In the genomic region with DNA sequence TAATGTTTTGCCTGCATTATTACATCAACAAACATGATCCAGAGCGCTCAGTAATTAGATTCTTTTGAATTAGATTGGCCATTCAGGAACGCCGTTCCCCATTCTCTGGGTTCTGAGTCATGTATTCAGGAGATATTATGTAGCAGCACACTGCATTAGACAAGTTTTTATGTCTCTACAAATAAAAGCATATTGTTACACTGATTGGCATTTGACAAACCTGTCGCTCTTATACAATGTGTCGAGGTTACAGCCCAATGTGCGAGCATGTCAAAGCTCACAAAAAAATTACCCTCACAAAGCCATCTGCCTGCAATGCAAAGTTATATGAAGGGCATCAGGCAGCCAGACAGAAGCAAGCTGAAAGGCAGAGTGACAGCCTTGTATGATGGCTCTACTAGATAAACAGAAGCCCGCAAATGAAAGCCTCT, we compare ENCODE assay signal across 17 mouse cellular contexts.
A peak's percentile ranks its signal among the peaks of the same experiment; 100 is the strongest.
DNase-seq lines count a peak whose midpoint lies in the region; ATAC-seq and TF ChIP-seq lines count a peak whose summit lies in the region.
"Had no signal": no experiment of that assay in that cellular context is flagged by ENCODE, and none has a peak within 500 bp of the region (broad histone marks: within the 10 kb centered on the region; RNA-seq: fewer than 3 reads in every experiment).

No protein-coding gene starts in this region.

- TF ChIP-seq CTCF in layer of hippocampus, adult 2 months (conservative IDR thresholded peaks at IDR 0.05) = no peak
- no peak for TF ChIP-seq CTCF in stomach, postnatal 0 days (IDR thresholded peaks at IDR 0.05; ENCODE audit: low read depth)

- no peaks in the 10 kb centered on the region for H3K9me3 ChIP-seq in forebrain, embryonic 16.5 days (ENCODE audit: control insufficient read depth, low read length)
- H3K9me3 ChIP-seq in midbrain, embryonic 12.5 days = no peaks in the 10 kb centered on the region
- H3K9me3 ChIP-seq in stomach, postnatal 0 days (ENCODE audit: control insufficient read depth, low read length) = no peaks in the 10 kb centered on the region
- H3K9me3 ChIP-seq: limb, embryonic 12.5 days; liver, embryonic 15.5 days had no signal

- peak overlapping the region; percentile 28; the same call in 1 of the 2 replicates for H3K4me3 ChIP-seq in layer of hippocampus, adult 2 months
- 0 out of 2 replicates have a peak overlapping the region, but pooled peaks have one; percentile 15 for H3K4me3 ChIP-seq in forebrain, embryonic 16.5 days (replicated peaks; ENCODE audit: low read length)
- H3K4me3 ChIP-seq in midbrain, embryonic 12.5 days = no peak overlapping the region
- H3K4me3 ChIP-seq in stomach, postnatal 0 days (ENCODE audit: low read depth, low read length) = no peak overlapping the region
- H3K4me3 ChIP-seq: limb, embryonic 12.5 days; liver, embryonic 15.5 days had no signal

- no peak for DNase-seq in layer of hippocampus, adult 2 months (ENCODE audit: low spot score in 2 of 2)
- no peak for DNase-seq in layer of hippocampus, postnatal 36 days
- DNase-seq in retina, embryonic 14.5 days (ENCODE audit: low spot score) = peak; percentile 65
- no peak for DNase-seq in thymus, postnatal 36 days
- no peak for DNase-seq in spleen, postnatal 14 days (ENCODE audit: low spot score in 2 of 2)
- DNase-seq in stomach, postnatal 0 days (ENCODE audit: low spot score) = no peak
- DNase-seq: adrenal gland, postnatal 10 days; B cell, adult 2 months; cerebellum, postnatal 14 days; heart, postnatal 14 days; kidney, adult 2 months; kidney, postnatal 4 days; lung, postnatal 4 days had no signal

- 5% methylated on average over 7 of the region's 7 CpGs for WGBS in forebrain, embryonic 16.5 days
- 11% methylated on average over 7 of the region's 7 CpGs for WGBS in midbrain, embryonic 12.5 days
- WGBS in stomach, postnatal 0 days = 80% methylated on average over 7 of the region's 7 CpGs

- peak; percentile 76 for ATAC-seq in forebrain, embryonic 16.5 days
- peak; percentile 81 for ATAC-seq in midbrain, embryonic 12.5 days (ENCODE audit: low FRiP score, low read depth)
- no peak for ATAC-seq in stomach, postnatal 0 days (ENCODE audit: low FRiP score, low TSS enrichment)

- no peak for TF ChIP-seq EP300 in stomach, postnatal 0 days (optimal IDR thresholded peaks at IDR 0.05)

- peak overlapping the region; percentile 46 for H3K4me2 ChIP-seq in forebrain, embryonic 16.5 days (ENCODE audit: low read length)
- peak overlapping the region; percentile 39 for H3K4me2 ChIP-seq in midbrain, embryonic 12.5 days (replicated peaks)
- H3K4me2 ChIP-seq in stomach, postnatal 0 days (replicated peaks; ENCODE audit: low read depth) = no peak overlapping the region
- H3K4me2 ChIP-seq: limb, embryonic 12.5 days; liver, embryonic 15.5 days had no signal

- no peaks in the 10 kb centered on the region for H3K36me3 ChIP-seq in forebrain, embryonic 16.5 days (ENCODE audit: control insufficient read depth, insufficient read depth)
- H3K36me3 ChIP-seq in midbrain, embryonic 12.5 days = no peaks in the 10 kb centered on the region
- no peaks in the 10 kb centered on the region for H3K36me3 ChIP-seq in stomach, postnatal 0 days (ENCODE audit: control insufficient read depth, insufficient read depth, low read length)
- H3K36me3 ChIP-seq: limb, embryonic 12.5 days; liver, embryonic 15.5 days had no signal

- peaks cover 6% of the 10 kb centered on the region for H3K27me3 ChIP-seq in forebrain, embryonic 16.5 days (replicated peaks; ENCODE audit: control insufficient read depth, insufficient read depth, low read length)
- peaks cover 35% of the 10 kb centered on the region for H3K27me3 ChIP-seq in midbrain, embryonic 12.5 days
- H3K27me3 ChIP-seq in stomach, postnatal 0 days (ENCODE audit: control insufficient read depth, insufficient read depth, low read length) = no peaks in the 10 kb centered on the region
- H3K27me3 ChIP-seq: limb, embryonic 12.5 days; liver, embryonic 15.5 days had no signal

- no peak overlapping the region for H3K27ac ChIP-seq in layer of hippocampus, adult 2 months
- H3K27ac ChIP-seq in forebrain, embryonic 16.5 days (ENCODE audit: low read length) = peak overlapping the region; percentile 37; the same call in 1 of the 2 replicates
- H3K27ac ChIP-seq in midbrain, embryonic 12.5 days (replicated peaks) = peak overlapping the region; percentile 68
- H3K27ac ChIP-seq in stomach, postnatal 0 days (replicated peaks) = no peak overlapping the region
- H3K27ac ChIP-seq: limb, embryonic 12.5 days; liver, embryonic 15.5 days had no signal

- no peak overlapping the region for H3K9ac ChIP-seq in forebrain, embryonic 16.5 days (replicated peaks; ENCODE audit: low read depth, low read length)
- no peak overlapping the region for H3K9ac ChIP-seq in midbrain, embryonic 12.5 days (replicated peaks)
- H3K9ac ChIP-seq in stomach, postnatal 0 days (ENCODE audit: low read length) = no peak overlapping the region
- H3K9ac ChIP-seq: limb, embryonic 12.5 days; liver, embryonic 15.5 days had no signal

- H3K4me1 ChIP-seq in forebrain, embryonic 16.5 days (replicated peaks; ENCODE audit: control insufficient read depth, insufficient read depth, low read length) = peaks cover 36% of the 10 kb centered on the region
- H3K4me1 ChIP-seq in midbrain, embryonic 12.5 days = peaks cover 49% of the 10 kb centered on the region
- no peaks in the 10 kb centered on the region for H3K4me1 ChIP-seq in stomach, postnatal 0 days (replicated peaks; ENCODE audit: control insufficient read depth, insufficient read depth)
- H3K4me1 ChIP-seq: liver, embryonic 15.5 days had no signal

Comparison
In these comparisons a context has a peak if more than half of its experiments do, and no peak if none do; other contexts are left out.
1. H3K27ac ChIP-seq: peak in forebrain, embryonic 16.5 days (single experiment) and midbrain, embryonic 12.5 days (single experiment); none in layer of hippocampus, adult 2 months (single experiment) and stomach, postnatal 0 days (single experiment).
2. H3K4me3 ChIP-seq: peak in layer of hippocampus, adult 2 months (single experiment) and forebrain, embryonic 16.5 days (single experiment); none in midbrain, embryonic 12.5 days (single experiment) and stomach, postnatal 0 days (single experiment).